Mouse (Mus musculus): ENCODE measurements around the gene Rpa2.

DNA sequence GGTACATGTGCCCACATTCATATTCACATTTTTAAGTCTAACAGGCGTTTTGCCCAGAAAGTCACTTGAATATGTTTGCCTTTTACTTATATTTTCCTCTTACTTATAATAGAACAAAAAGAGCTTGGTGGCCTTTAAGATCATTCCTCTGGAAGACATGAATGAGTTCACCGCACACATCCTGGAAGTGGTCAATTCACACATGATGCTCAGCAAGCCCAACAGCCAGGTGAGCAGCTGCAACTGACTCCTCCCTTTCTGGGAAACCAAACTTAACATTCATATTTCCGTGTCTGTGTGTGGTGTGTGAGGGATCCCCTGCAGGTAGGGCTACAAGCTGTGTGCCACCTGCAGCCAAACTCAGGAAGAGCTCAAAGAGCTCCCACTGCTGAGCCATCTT, 6.8 kb downstream of the Rpa2 start:
- TF ChIP-seq GATA1 (IDR thresholded peaks at IDR 0.05; ENCODE audit: low read length): no peak
- TF ChIP-seq TAL1 (IDR thresholded peaks at IDR 0.05; ENCODE audit: low read length): no peak
